Mouse (Mus musculus) heart, postnatal 0 days (tissue): ENCODE measurements around the gene Jakmip3.

ENCODE experiments used
- CTCF ChIP-seq: IDR thresholded peaks from 2 replicates; pipeline ENCODE4 v1.5.1; 2016; ENCODE audit warnings: antibody characterized with exemption, control low read depth, low read depth
- EP300 ChIP-seq: IDR thresholded peaks from 2 replicates; pipeline ENCODE4 v1.6.1; 2016; ENCODE audit warnings: antibody characterized with exemption, low read depth

DNA sequence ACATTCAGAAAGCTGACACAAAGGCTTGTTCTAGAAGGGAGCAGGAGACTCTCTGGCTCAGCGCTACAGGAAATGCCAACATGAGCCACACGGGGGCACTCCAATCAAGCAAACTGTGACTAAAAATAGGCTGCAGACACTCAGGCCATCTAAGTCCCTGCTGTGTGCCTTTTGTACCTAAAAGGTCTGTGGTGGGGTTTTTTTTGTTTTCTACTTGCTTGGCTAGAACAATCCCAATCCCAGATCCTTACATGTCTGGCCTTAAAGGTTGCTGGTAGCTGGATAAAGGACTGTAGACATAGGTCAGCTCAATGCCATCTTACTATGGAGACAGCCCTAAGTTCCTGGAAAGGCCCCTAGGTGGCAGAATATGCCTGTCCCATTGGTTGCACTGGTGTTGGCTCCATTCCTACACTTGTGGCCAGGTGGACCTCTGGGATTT lies 127.7 kb downstream of the Jakmip3 start:
- TF ChIP-seq CTCF, result peak; percentile 62
- TF ChIP-seq EP300, result no peak
